Mouse (Mus musculus) heart, adult 2 months (tissue): ENCODE data around the gene Htr1f. TPM values are rescaled to one million over a fixed set of nuclear protein-coding genes. Genes with fewer than 3 reads are reported as not detected.

Source experiments
- DNase-seq, 2 experiments: peaks; one replicate each; pipeline ENCODE4 v3.0.0; 2021
- H3K27ac ChIP-seq: fragments of 200-600 bp; 2 replicates; pipeline ENCODE4 v1.8.1; 2022
- H3K27me3 ChIP-seq: fragments of 200-500 bp; 2 replicates; pipeline ENCODE4 v1.6.1; 2012; ENCODE audit warnings: mild to moderate bottlenecking, low read length, inconsistent platforms, mixed read lengths; ENCODE audit not compliant: control insufficient read depth, insufficient read depth
- H3K36me3 ChIP-seq: fragments of 200-500 bp; 2 replicates; pipeline ENCODE4 v1.6.1; 2012; ENCODE audit warnings: low read length, inconsistent platforms; ENCODE audit not compliant: control insufficient read depth, insufficient read depth
- H3K4me1 ChIP-seq: fragments of 200-500 bp; 2 replicates; pipeline ENCODE4 v1.6.1; 2011; ENCODE audit warnings: low read length; ENCODE audit not compliant: control insufficient read depth, insufficient read depth
- H3K4me3 ChIP-seq: fragments of 200-600 bp; 2 replicates; pipeline ENCODE4 v1.8.1; 2022
- H3K79me2 ChIP-seq: fragments of 200-500 bp; replicated peaks from 2 replicates; pipeline ENCODE4 v1.6.1; 2012; ENCODE audit warnings: mild to moderate bottlenecking, inconsistent platforms, low read length, moderate library complexity, mixed read lengths; ENCODE audit not compliant: control insufficient read depth, insufficient read depth
- H3K9ac ChIP-seq: fragments of 200-500 bp; 2 replicates; pipeline ENCODE4 v1.6.1; 2012; ENCODE audit warnings: low read depth, mild to moderate bottlenecking, control low read depth, inconsistent platforms, low read length, mixed read lengths
- CTCF ChIP-seq: fragments of 200-600 bp; IDR thresholded peaks from 2 replicates; pipeline ENCODE4 v1.8.1; 2022; ENCODE audit warnings: antibody characterized with exemption, mild to moderate bottlenecking, moderate library complexity
- EP300 ChIP-seq: fragments of 200-500 bp; IDR thresholded peaks from 2 replicates; pipeline ENCODE4 v1.6.1; 2011; ENCODE audit warnings: low read depth, low read length, control low read depth; ENCODE audit not compliant: insufficient read depth
- POLR2A ChIP-seq: fragments of 200-500 bp; IDR thresholded peaks from 2 replicates; pipeline ENCODE4 v1.6.1; 2011; ENCODE audit warnings: mild to moderate bottlenecking, low read depth, low read length, control low read depth; ENCODE audit not compliant: insufficient read depth
- WGBS: fragments of 180-500 bp; shearing (Covaris S2); methylation state at CpG from one replicate; pipeline ENCODE4 v1.1.7; 2018; 5-methylcytosine and 5-hydroxymethylcytosine counted together
- intact Hi-C: fragments of 180-260 bp; cut with DNase I; formaldehyde crosslinking; loops from one replicate; pipeline ENCODE4 v1.15.1; 2025
- polyA plus RNA-seq: library from polyadenylated mRNA; depleted of rRNA; stranded (reverse); fragments of >200 nt; gene quantifications from 2 replicates; pipeline ENCODE4 v1.2.3, GENCODE M21; 2012
- total RNA-seq, 2 experiments: library from RNA; stranded (reverse); gene quantifications; 2 replicates each; pipeline ENCODE4 v1.2.3; 2021

Htr1f gene
- total and polyA plus RNA-seq, 3 experiments, result not detected

- Histone ChIP-seq H3K79me2 (no peaks in the 10 kb centered on the region), H3K4me1 (peaks cover 4% of the 10 kb centered on the region), H3K4me3 (no peak overlapping the region), H3K27ac (no peak overlapping the region), H3K27me3 (no peaks in the 10 kb centered on the region), H3K9ac (no peak overlapping the region), H3K36me3 (no peaks in the 10 kb centered on the region)
- no peak for TF ChIP-seq EP300
- TF ChIP-seq CTCF, result no peak
- no peak for TF ChIP-seq POLR2A
- DNase-seq, result no peak
- WGBS, result 73% methylated on average over 2 of the region's 2 CpGs
- intact Hi-C loops, result no loop called here
Measured at GRCm38 (mm10) chr16:64881442-64881841, 224.2 kb downstream of the Htr1f start.

- no peak overlapping the region for H3K9ac ChIP-seq
- TF ChIP-seq POLR2A (no peak), EP300 (no peak), CTCF (no peak)
- H3K36me3 ChIP-seq, result no peaks in the 10 kb centered on the region
- H3K27ac ChIP-seq, result no peak overlapping the region
- no peaks in the 10 kb centered on the region for H3K27me3 ChIP-seq
- no peak overlapping the region for H3K4me3 ChIP-seq
- intact Hi-C loops, result no loop called here
- DNase-seq, result no peak
- H3K4me1 ChIP-seq, result peaks cover 4% of the 10 kb centered on the region
- WGBS, result 73% methylated on average over 3 of the region's 3 CpGs
- H3K79me2 ChIP-seq, result no peaks in the 10 kb centered on the region
Measured at GRCm38 (mm10) chr16:64880986-64881385, 224.7 kb downstream of the Htr1f start.

GRCm38 (mm10) chr16:64879735-64880134 lies 225.9 kb downstream of the Htr1f start:
- no peaks in the 10 kb centered on the region for H3K27me3 ChIP-seq
- TF ChIP-seq EP300, result no peak
- TF ChIP-seq CTCF, result no peak
- no peak for TF ChIP-seq POLR2A
- intact Hi-C loops, result no loop called here
- H3K9ac ChIP-seq, result no peak overlapping the region
- H3K4me3 ChIP-seq, result no peak overlapping the region
- 52% methylated on average over 5 of the region's 5 CpGs for WGBS
- H3K4me1 ChIP-seq, result peaks cover 4% of the 10 kb centered on the region
- no peak for DNase-seq
- no peaks in the 10 kb centered on the region for H3K79me2 ChIP-seq
- no peaks in the 10 kb centered on the region for H3K36me3 ChIP-seq
- no peak overlapping the region for H3K27ac ChIP-seq

DNA sequence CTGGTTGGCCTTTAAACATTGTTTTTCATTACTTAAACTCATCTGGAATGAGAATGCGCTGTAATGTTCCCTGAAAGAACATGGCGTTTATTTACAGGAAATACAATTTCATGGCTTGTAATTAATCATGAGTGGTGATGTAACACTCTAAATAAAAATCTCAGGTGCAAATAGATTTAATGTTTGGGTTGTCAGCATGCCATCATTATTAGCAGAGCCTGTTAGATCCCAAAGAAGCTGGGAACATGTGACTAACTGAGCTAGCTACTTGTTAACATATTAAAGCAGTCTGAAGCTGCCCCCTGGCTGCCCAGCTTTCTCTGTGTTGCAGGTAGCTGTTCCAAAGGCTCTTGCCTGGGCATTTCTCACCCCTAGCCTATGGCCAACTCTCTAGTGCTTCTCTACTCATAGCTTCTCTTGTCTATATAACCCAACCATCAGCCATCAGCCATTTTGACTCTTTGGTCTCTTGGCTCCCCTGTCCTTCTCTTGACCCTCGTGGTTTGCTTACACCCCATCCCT lies 227.0 kb downstream of the Htr1f start:
- WGBS, result 89% methylated on average over 3 of the region's 3 CpGs
- Histone ChIP-seq H3K27ac (no peak overlapping the region), H3K36me3 (no peaks in the 10 kb centered on the region), H3K9ac (no peak overlapping the region), H3K27me3 (no peaks in the 10 kb centered on the region), H3K4me1 (no peaks in the 10 kb centered on the region; the same call in 1 of the 2 replicates), H3K79me2 (no peaks in the 10 kb centered on the region), H3K4me3 (no peak overlapping the region)
- DNase-seq, result no peak
- no peak for TF ChIP-seq POLR2A
- TF ChIP-seq CTCF, result no peak
- no peak for TF ChIP-seq EP300
- intact Hi-C loops, result no loop called here

DNA sequence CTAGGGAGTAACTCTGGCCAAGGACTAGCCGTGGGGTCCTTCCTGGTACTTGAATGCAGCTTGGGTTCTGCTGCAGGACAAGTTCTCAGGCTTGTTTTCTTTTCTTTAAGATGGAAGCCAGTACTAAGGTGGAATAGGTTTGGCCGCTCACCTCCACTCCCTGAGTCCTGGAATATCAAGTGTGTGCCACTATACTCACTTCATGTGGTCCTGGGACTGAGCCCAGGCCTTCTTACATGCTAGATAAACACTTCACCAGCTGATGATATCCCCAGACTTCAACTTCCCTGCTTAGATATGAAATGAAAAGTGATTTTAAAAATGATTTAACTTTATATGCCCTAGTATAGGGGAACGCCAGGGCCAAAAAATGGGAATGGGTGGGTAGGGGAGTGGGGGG lies 228.3 kb downstream of the Htr1f start:
- H3K4me1 ChIP-seq, result no peaks in the 10 kb centered on the region; the same call in 1 of the 2 replicates
- TF ChIP-seq POLR2A (no peak), EP300 (no peak), CTCF (no peak)
- no peak overlapping the region for H3K9ac ChIP-seq
- H3K27me3 ChIP-seq, result no peaks in the 10 kb centered on the region
- H3K36me3 ChIP-seq, result no peaks in the 10 kb centered on the region
- no peak overlapping the region for H3K4me3 ChIP-seq
- no peaks in the 10 kb centered on the region for H3K79me2 ChIP-seq
- H3K27ac ChIP-seq, result no peak overlapping the region
- WGBS, result 85% methylated on average over 3 of the region's 3 CpGs
- intact Hi-C loops, result no loop called here
- DNase-seq, result no peak

GRCm38 (mm10) chr16:64876631-64877265 lies 228.9 kb downstream of the Htr1f start:
- H3K4me3 ChIP-seq, result no peak overlapping the region
- intact Hi-C loops, result no loop called here
- TF ChIP-seq CTCF (no peak), POLR2A (no peak), EP300 (no peak)
- no peaks in the 10 kb centered on the region for H3K36me3 ChIP-seq
- no peak overlapping the region for H3K27ac ChIP-seq
- H3K4me1 ChIP-seq, result no peaks in the 10 kb centered on the region; the same call in 1 of the 2 replicates
- H3K27me3 ChIP-seq, result no peaks in the 10 kb centered on the region
- WGBS, result 56% methylated on average over 4 of the region's 4 CpGs
- no peak overlapping the region for H3K9ac ChIP-seq
- DNase-seq, result no peak
- H3K79me2 ChIP-seq, result no peaks in the 10 kb centered on the region
